Mouse (Mus musculus) testis, adult 2 months (tissue): ENCODE measurements around the gene Slc25a21.

ENCODE experiments used
- CTCF ChIP-seq: fragments of 200-500 bp; IDR thresholded peaks from 2 replicates; pipeline ENCODE4 v1.5.1; 2012; ENCODE audit warnings: low read depth, mild to moderate bottlenecking, inconsistent platforms, low read length, moderate library complexity; ENCODE audit not compliant: control insufficient read depth, insufficient read depth, insufficient replicate concordance
- POLR2A ChIP-seq: fragments of 200-500 bp; IDR thresholded peaks from 2 replicates; pipeline ENCODE4 v1.6.1; 2012; ENCODE audit warnings: low read depth, mild to moderate bottlenecking, inconsistent platforms, low read length, moderate library complexity; ENCODE audit not compliant: control insufficient read depth

- TF ChIP-seq CTCF (no peak), POLR2A (no peak)
Measured at GRCm38 (mm10) chr12:57179465-57180188, 17.6 kb downstream of the Slc25a21 start.
